Mouse (Mus musculus) adrenal gland, adult 8-10 months (tissue): ENCODE results near the gene Rassf5. TPM values are rescaled to one million over a fixed set of nuclear protein-coding genes. Genes with fewer than 3 reads are reported as not detected.
A peak's percentile ranks its signal among the peaks of the same experiment; 100 is the strongest.

Source experiments
- DNase-seq: peaks from one replicate; pipeline ENCODE4 v3.0.0; 2022
- total RNA-seq, 4 experiments: library from RNA; stranded (reverse); gene quantifications; 2 replicates each; pipeline ENCODE4 v1.2.4; 2022

Gene Rassf5
- 10 to 100 TPM; 13.1 to 23.8 (median 20.7) TPM for total RNA-seq

DNA sequence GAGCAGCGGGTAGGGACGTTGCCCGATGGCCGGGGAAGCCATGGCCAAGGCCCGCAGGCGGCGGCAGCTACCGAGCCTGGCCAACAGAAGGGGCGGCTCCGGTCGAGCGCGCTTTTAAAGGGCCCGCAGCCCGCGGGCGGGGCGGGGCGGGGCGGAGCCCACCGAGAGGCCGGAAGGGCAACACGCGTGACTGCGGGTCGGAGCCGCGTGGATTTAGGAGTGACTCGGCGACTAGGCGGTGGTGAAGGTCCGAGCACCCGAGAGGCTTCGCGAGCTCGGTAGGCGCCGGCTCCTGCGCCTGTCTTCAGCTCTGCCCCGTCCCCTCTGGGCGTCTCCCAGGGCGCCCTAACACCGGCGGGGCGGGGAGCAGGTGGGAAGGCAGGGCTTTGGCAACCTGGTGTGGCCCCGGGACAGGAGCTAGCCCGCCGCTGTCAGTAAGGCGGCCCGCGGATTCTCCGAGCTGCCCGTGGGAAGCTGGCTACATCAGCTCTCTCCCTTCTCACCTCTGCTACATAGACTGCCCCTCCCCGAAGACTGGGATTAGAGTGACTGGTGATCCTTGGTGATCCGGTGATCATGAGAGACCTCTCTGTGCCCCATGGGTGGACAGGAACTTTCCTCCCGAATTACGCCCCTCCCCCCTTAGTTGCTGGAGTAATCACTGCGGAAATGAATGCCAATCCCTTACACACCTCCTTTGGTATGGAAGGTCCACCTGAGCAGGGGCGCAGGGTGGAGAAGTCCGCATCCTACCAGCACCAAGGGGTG, at the start of gene Rassf5:
Gene Rassf5 (minus strand): TSS at position 170 of the 768 bp plus-strand sequence.
- DNase-seq = peak; percentile 73

DNA sequence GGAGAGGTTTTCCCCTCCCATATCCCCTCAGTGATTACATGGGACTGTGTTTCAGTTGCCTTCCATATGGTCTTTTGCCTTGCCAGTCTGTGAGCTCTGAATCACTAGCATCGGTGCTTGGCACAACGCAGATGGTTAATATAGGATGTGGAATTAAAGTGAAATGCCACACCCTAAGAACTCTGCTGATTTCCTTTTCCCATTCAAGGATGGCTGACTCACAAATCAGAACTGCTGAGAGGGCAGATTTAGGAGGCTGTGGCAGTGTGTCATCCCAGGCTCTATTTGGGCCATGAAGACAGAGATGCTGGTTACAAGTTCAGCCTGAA, 48.8 kb upstream of the Rassf5 start:
- DNase-seq = no peak

DNA sequence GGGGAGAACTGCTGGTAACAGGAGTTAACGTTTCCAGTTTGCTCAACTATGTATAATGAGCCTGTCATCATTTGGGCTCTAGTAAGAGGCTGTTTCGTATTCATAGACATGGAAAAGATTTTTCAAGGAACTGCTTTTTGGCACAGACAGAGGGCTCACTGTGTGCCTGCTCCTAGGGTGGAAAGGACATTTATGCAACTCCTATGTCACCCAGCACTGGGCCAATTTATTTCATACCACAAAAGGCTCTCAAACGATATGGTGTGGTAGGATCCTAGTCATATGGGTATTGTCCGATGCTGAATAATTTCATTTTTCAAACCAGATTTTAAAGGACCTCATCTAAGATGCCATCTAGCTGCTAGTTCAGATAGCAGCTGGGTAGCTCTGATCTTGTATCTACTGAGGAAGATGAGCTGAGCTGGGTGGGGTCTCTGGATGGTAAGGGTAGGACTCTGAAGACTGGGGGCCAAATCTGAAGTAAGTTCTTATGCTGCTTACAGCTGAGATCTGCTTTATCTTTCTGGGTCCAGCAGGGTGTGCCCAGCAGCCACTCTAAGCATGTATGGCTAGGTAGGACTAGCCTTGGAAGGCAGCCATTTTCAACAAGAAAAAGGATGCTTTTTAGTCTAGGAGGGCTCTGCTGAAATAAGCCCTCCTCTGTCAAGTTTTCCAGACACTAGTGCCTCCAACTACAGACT, 48.3 kb upstream of the Rassf5 start:
- DNase-seq = no peak

- no peak for DNase-seq
Observed at GRCm38 (mm10) chr1:131290648-131291047, 45.6 kb upstream of the Rassf5 start.

GRCm38 (mm10) chr1:131288938-131289337, 43.9 kb upstream of the Rassf5 start:
- no peak for DNase-seq

DNA sequence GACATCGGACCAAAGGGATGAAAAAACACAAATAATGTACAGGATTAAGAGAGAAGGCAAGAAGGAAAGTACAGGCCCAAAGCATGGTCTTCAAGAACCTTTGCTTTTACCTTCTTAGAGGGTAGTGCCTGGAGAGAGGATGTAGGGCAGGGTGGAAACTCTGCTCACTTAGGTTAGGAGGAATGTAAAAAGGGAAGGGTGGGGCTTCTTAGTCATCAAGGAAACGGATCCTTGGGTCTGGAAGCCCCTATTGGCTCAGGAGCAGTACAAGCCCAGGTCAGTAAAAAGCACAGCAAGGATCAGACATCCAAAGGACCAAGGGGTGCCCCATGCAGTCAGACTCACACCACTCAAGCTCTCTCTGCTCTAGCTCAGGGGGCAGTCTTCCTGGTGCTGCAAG, 42.2 kb upstream of the Rassf5 start:
- DNase-seq = no peak

GRCm38 (mm10) chr1:131286803-131287202, 41.7 kb upstream of the Rassf5 start:
- no peak for DNase-seq

- DNase-seq = no peak
Observed at GRCm38 (mm10) chr1:131284616-131285015, 39.6 kb upstream of the Rassf5 start.

DNA sequence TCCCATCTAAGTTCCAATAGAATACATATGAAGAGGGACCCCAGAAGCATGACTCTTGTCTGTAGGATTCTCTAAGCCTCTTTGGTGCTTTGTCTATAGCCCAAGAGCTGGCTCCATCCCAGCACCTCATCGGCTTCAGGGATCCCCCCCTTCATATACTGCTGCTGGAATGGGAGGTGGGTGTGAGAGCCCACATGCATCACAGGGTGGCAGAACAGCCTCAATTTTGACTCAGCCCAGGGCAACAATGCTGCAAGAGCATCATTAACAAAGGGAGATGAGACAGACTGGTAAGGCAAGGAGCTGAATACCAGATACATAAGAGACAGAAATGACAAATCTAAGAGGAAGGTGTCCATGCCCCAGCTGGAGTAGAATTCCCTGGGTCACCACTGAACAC, 39.1 kb upstream of the Rassf5 start:
- no peak for DNase-seq

DNA sequence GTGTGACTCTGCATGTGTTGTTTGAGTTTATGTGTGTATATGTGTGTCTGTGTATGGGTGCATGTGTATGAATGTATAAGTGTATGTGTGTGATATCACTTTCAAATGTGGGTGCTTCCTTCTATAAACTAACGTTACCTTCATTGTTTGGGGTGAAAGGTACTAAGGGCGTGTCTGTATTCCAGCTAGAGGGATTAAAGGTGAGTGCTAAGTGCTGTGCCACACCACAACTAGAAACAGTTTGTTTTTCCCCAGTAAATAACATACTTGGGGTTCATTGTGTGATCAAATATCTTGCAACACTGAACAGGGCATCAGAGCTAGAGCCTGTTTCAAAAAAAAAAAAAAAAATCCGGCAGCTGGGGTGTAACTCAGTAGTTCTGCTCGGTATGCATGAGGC, 36.7 kb upstream of the Rassf5 start:
- no peak for DNase-seq

DNA sequence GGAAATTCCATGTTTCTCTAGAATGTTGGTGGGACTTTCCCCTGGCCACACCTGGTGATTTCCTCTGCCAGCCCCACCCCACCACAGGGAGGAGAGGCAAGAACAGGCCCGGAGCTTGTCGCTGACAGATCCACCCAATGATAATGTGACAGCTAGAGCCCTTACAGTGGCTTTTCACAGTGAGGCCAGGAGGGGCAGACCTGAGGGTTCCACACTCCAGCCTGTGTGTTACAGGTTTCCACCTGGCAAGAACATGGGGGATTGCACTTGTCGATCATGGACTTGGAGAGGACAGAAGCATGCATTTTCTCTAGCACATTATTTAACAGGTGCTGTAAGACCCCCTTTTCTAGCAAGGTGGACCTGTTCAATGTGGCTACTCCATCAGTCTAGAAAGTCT, 35.2 kb upstream of the Rassf5 start:
- no peak for DNase-seq

DNA sequence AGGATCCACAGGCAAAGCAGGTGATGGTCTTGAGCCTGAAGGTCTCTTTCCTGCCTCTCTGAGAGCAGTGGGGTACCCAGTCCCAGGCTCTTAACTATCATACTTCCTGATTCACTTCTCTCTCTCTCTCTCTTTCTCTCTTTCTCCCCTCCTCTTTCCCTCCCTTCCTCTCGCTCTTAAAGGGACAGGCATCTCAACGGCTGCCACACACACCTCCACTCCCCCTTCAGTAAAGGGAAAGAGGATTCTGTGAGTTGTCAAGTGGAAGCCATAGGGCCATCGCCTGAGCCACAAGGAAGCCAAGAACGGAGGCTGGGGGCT, 34.4 kb upstream of the Rassf5 start, which contains the start of gene Ikbke:
Gene Ikbke (minus strand): TSS at position 151 of the 321 bp plus-strand sequence.
- no peak for DNase-seq

DNA sequence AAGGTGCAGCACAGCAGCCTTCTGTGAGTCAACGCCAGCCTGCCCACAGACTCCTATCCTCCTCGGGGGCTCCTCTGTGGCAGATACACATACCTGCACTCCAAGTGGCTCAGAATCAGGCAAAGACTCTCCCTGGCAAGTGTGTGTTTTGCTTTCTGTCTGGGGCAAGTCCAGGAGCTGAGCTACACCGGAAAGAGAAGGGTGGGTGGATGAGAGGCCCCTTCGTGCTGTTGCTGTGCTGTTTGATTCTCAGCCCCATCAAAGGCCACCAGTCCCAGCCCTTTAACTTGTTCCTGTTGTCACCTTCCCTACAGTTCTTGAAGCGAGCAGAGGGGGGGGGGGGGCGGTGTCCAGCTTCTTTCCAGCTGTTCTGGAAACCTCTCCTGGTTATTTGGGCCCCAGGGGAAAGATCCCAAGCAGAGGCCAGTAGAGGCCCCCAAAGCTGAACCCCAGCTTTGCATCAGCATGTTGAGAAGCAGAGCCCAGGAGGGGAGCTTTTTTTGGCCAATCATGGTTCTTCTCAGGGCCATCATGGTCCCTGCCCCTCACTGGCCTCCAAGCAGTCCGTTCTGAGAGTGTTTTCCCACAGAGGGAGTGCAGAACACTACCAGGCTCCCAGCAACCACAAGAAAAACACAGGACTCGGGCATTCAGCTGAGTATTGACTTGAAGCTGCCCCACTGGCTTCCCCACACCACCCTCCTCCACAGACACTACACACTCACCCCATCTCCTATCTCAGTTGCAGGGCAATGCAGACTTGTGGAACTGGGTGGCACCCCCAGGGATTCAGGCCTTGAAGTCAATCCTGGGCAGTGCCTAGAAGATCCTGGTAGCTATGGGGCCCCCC, 33.8 kb upstream of the Rassf5 start:
- DNase-seq = no peak

DNA sequence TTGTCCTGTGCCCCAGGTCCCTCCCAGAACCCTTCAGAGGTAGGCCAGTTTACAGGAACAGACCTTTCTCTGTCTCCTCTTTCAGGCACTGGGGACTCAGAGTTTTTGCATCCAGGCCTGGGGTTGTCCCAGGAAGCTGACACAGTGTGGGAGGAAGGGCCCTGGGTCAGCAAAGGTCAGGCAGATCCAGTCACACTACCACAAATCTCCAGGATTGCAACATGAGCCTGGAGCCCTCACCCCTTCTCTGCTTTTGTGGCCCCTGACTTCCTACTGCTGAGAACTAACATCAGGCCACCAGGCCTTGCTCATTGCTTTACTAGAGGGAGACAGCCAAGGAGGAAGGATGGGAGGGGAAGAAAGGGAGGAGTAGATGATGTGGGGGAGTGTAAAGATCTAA, 31.8 kb upstream of the Rassf5 start:
- DNase-seq = no peak

GRCm38 (mm10) chr1:131275577-131275976, 30.5 kb upstream of the Rassf5 start:
- DNase-seq = no peak

DNA sequence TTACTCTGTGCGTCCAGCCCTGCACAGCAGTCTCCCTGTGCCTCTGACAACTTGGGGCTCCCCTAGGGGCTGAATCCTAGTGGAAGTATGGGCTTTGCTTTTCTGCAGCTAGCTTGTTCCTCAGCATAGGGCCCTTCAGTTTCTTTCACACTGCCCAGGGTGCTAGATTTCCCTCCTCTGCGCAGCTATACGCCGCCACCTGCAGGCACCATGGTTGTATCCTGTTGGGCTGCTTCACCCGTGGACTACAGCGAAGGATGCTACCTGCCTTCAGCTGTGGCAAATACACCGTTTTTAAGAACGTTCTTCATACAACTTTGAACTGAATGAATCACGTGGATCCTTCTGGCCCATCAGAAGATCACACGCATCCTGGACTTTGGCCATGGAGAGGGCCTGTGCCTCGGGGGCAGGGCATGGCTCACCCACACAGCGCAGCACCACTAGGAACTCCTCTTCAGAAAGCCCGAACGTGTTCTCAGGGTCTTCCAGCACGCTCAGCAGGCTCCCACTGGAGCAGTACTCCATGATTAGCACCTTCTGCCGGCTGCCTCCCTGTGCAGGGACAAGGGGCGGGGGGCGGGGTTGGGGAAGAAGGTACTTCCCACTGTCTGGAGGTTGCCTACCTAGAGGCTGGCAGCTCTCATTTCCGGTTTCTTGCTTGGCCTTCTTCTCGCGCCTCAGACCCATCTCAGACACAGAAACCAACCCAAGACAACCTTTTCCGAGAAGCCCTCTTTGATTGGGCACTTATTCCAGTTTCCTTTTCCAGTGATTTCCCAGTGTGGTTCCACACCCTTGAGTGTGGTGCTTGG, 29.9 kb upstream of the Rassf5 start:
- no peak for DNase-seq

- no peak for DNase-seq
Observed at GRCm38 (mm10) chr1:131269797-131270578, 24.9 kb upstream of the Rassf5 start.

DNA sequence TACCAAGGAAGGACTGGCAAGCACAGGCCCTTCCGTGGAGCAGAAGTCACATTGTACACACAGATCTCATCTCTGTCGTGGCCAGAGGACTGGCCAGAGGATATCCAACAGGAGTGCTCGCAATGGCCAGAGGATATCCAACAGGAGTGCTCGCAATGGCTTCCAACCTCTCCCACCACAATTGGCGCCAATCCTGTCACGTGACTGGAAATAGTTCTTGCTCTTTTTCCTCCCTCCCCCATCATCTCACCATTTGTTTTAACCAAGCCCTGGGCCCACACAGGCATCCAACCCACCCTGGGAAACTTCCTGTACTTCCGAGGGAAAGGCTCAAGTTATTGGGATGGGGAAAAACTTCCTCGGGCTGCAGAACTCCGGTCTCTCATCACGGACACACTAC, 23.7 kb upstream of the Rassf5 start:
- no peak for DNase-seq

GRCm38 (mm10) chr1:131263905-131264304, 18.8 kb upstream of the Rassf5 start:
- DNase-seq = no peak

DNA sequence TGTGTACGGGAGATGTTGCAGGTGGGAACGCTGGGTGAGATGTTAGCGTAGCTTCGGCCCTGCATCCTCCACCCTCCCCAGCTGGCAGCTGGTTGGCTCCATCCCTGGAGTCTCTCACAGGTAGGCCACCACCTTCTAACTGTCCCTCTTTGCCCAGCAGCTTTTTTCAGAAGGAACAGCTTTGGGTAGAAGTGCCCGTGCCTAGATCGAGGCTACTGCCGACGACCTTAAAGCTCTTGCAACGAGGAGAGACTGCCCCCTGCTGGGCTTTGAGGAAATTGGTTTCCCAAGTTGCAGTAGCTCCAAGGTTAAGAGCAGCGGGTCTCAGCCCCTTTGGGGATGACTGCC, 15.2 kb upstream of the Rassf5 start:
- no peak for DNase-seq

DNA sequence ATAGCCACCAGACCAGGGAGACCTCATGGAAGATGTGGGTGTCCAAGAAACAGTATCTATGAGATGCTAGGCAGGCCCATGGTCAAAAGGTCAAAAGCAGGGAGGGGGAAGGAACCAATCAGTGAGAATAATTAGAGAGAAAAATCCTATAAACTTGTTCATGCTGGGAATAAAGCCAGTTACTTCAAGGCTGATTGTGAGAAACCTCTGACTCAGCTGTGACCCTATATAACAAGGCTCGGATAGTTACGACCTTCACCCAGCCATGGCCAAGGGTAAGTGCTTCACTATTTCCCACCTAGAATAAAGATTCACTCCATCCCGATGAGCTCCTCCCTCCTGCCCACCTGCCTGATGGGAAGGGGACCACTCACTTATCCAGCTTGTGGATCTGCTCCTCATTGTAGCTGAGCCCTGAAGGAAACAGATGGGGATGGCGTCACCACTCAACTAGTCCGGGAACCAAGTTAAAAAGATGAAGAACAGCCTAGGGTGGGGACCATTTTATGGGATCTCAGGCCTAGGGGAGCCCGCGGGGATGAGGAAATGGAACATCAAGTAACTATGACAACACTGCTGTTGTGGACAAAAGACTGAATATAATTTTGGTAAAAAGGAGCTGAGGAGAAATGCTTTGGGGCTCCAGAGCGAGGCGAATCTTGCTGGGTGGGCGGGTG, 14.7 kb upstream of the Rassf5 start:
- no peak for DNase-seq
